Mouse (Mus musculus): ENCODE measurements around the gene AW549877.

AW549877 gene

DNA sequence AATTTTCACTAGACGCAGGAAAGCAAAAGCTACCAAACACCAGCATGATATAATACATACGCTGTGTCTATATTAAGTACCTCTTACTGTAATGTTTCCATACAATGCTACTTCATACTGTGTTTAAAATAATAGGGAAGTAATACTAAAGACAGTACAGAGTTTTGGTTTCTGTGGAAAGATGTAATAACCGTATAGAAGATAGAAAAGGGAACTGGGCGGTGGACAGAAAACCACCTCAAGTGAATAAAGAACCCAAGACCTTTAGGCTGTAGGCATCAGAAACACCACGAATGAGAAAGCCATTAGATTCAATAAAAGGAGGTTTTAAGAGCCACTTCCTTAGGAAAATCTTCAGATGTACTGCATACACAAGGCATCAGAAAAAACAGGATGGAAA, 12.8 kb downstream of the AW549877 start:
- DNase-seq: peak; percentile 28 to 37

DNA sequence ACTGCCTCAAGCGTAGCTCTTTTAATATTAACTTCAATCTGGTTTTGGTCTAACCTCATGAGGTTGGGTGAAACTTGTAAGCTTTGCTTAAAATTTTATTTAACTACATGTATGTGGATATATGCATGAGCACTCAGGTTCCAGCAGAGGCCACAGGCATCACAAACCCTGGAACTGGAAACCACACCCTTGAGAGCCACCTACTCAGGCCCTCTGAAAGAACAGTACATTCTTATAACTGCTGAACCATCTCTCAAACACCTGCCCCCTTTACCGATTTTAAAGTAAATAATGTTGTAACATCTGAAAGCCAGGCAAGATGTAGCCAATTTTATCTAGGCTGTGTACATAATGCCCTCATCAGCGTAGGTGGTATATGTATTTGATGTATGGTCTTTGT, 15.7 kb downstream of the AW549877 start:
- peak; percentile 43 to 48 for DNase-seq

DNA sequence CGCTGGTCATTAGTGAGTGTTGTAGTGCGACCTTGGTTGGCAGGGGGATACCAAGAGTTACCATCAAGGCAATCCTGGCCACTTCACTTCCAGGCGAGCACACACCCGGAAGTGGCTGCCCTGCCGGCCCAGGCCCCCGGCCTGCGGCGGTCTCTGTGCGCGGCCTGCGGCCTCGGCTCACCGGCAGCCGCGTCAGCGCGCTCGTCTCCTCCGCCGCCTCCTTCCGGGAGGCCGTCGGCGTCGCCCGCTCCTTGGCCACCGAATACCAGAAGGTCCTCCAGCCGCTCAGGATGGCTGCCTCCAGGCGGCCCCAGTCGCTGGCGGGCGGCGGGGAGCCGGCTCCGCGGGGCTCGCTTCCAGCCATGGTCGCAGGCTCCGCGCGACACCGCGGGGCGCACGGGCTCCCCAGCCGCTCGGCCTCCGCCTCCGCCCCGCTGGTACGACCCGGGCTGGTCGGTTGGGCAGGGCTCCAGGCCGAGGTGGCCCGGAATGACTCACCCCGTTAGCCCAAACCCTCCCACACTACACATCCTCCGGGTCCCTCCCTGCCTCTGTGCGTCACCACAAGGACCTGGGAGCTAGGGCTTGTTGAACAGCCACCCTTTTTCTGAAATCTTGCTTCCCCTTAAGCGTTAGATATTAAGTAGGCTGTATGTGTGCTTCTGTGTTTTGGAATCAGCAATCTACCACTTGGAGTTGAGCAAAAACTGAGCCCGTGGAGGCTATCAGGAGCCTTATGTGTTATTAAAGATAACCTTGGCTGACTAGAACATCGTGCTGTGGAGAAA, 16.3 kb downstream of the AW549877 start, which contains the start of gene Fbxo4:
Gene Fbxo4 (minus strand): TSS at position 513 of the 788 bp plus-strand sequence.
- DNase-seq: peak; percentile 86 to 90

GRCm38 (mm10) chr15:3978279-3978678, 17.3 kb downstream of the AW549877 start:
- peak in 1 of 2 experiments; percentile 17 for DNase-seq

GRCm38 (mm10) chr15:3973300-3973699, 22.2 kb downstream of the AW549877 start:
- DNase-seq: no peak

- DNase-seq: no peak
Measured at GRCm38 (mm10) chr15:3970193-3970592, 25.4 kb downstream of the AW549877 start.

- DNase-seq: no peak
Measured at GRCm38 (mm10) chr15:3969743-3970142, 25.8 kb downstream of the AW549877 start.

DNA sequence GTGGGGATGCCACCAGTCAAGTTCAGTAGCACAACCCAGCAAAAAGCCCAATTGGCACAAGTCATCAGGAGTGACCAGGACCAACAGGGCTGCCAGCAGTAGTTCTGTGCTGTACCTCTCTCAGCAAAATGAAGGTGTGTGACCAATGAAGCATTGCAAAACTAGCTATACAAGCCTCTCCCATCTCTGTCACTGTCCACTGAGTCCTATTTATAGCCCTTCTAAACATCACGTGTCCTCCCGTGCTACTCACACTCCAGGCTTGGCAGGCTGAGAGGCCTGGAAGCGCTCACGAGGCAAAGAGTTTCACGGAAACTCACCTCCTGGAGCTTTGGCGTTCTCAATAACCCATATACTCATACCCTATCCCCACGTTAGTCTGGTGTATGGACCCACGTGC, 33.3 kb downstream of the AW549877 start:
- no peak for DNase-seq

DNA sequence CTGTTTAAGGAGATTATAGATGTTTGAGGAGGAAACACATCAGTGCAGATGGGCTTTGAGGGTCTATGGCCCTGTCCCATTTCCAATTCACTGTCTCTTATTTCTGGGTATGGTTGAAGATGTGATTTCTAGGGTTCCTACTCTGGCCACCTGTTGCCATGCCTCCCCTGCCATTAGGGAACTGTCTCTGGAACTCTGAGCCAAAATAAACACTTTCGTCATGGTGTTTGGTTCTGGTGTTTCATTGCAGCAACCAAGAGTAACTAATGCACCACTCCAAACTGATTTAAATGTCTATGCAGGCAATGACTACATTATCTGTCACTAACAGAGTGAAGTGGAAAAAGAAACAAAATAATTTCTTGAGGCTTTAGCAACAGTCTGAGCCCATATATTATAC, 35.5 kb downstream of the AW549877 start:
- no peak for DNase-seq

DNA sequence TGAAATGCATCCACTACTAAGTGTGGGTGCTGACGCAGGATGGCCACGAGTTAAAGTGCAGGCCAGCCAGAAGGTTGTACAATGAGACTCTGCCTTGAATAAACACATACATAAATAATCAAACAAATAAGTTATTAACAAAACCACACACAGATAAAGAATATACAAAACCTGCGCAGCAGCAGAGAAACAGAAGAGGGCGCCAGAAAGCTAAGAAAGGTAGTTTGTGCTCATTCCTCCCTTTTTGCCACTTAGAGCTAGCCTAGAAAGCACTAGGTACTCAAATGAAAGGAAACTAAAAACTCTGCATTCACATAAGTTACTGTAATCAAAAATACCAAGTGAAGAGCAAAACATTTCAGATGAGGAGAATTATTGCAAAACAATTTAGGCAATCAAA, 37.6 kb downstream of the AW549877 start:
- peak; percentile 66 to 70 for DNase-seq

- DNase-seq: no peak
Measured at GRCm38 (mm10) chr15:3954971-3955370, 40.6 kb downstream of the AW549877 start.

- DNase-seq: no peak
Measured at GRCm38 (mm10) chr15:3938132-3938531, 57.4 kb downstream of the AW549877 start.

- no peak for DNase-seq
Measured at GRCm38 (mm10) chr15:3936056-3936455, 59.5 kb downstream of the AW549877 start.

- no peak for DNase-seq
Measured at GRCm38 (mm10) chr15:3933466-3933865, 62.1 kb downstream of the AW549877 start.
